Mouse (Mus musculus) kidney, adult 2 months (tissue): ENCODE measurements around the gene Gm17349.

Experiments
- CTCF ChIP-seq: fragments of 200-500 bp; conservative IDR thresholded peaks from 2 replicates; pipeline ENCODE4 v1.5.1; 2011; ENCODE audit warnings: low read depth, mild to moderate bottlenecking, control low read depth, low read length, moderate library complexity, mixed read lengths; ENCODE audit not compliant: insufficient read depth, insufficient read length
- POLR2A ChIP-seq: fragments of 200-500 bp; IDR thresholded peaks from one replicate; pipeline ENCODE4 v1.6.1; 2011; ENCODE audit warnings: low read depth, low read length, control low read depth

DNA sequence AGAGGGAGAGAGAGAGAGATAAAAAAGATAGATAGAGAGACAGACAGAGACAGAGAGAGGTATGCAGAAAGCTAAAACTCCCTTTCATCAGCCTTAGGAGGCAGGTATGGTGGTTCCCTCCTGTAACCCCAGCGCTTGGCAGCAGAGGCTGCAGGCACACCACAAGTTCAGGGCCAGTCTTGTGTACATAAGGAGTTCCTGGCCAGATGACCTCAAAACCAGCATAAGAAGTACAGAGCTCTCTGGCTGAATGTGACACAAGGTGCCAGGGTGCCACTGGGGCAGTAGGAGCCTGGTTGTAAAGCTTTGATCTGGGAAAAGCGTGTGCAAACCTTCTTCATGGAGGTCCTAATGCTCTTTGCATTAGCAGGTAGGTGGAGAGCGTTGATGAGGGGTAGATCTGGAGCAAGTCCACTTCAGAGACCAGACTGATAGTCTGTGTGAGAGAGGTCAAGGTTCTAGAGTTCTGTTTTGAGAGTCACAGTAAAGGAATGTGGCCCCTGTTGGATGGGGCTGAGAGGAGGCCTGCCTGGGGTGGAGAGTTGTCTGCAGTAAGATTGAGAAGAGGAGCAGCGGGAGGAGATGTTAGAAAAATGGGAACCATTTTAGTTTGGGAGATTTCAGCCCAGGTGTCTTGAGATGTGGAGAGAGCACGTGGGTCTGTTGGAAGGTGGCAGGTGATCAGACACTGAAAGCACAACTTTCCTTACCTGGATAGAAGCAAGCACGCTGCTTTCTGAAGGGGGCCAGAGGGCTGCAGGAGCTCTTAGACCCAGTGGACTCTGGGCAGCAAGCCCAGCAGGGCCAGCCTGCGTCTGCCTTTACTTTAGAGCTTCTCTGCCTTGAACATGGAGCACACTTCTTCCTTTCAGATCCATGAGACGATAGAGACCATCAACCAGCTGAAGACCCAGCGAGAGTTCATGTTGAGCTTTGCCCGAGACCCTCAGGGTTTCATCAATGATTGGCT, 5.2 kb upstream of the Gm17349 start:
- no peak for TF ChIP-seq CTCF
- no peak for TF ChIP-seq POLR2A
